Mouse (Mus musculus) neutrophil, adult 5-6 weeks (primary cell): Measurements from ENCODE around the gene Ssh1. TPM values are rescaled to one million over a fixed set of nuclear protein-coding genes. Genes with fewer than 3 reads are reported as not detected.

ENCODE experiments used
- ATAC-seq: fragments of 151-379, 151-347 bp; 2 replicates; pipeline ENCODE4 v1.8.0; 2017; ENCODE audit warnings: mild to moderate bottlenecking, moderate TSS enrichment; ENCODE audit not compliant: insufficient number of reproducible peaks, poor library complexity, low FRiP score, severe bottlenecking; ENCODE audit errors: extremely low read depth
- total RNA-seq: library from RNA; stranded (forward); fragments of 200-1000 nt; gene quantifications from 2 replicates; pipeline ENCODE4 v1.2.3, GENCODE M21; 2017

The Ssh1 gene
- total RNA-seq, 1 experiment from 2014 or later = 20.4 TPM

DNA sequence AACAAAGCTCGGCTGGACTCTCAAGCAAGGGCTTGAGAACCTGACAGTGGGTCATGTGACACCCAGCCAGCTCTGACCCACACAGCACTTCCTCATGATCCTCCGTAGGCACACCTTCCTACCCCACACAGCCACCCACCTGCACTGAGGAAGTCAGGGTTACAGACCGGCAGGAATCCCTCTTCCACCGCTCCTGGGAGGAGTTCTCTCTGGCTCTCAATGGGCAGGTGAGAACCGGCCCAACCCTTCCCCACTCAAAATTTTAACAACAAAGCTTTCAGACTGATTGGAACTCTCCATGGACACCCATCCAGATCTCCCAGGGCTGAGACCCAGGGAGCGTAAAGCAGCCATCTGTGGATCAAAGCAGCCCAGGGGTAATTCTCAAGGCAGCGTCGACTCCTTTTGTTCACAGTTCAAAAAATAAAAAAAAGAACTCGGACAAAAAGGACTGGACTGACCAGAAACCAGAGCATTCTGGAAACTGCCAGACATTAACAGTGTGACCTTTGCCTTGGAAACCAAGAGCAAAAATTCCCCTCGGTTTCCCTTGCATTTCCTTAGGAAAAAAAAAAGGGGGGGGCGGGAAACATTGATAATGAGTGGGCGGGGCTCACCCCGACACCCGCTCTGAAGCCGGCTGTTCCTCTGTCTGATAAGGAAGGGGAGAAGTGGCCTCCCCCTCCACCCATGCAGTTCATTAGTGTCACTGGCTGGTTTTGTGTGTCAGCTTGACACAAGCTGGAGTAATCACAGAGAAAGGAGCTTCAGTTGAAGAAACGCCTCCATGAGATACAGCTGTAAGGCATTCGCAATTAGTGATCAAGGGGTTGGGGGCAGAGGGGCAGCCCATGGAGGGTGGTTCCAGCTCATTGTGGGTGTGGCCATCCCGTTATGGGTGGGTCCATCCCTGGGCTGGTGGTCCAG is 20.8 kb downstream of the Ssh1 start:
- no peak for ATAC-seq

DNA sequence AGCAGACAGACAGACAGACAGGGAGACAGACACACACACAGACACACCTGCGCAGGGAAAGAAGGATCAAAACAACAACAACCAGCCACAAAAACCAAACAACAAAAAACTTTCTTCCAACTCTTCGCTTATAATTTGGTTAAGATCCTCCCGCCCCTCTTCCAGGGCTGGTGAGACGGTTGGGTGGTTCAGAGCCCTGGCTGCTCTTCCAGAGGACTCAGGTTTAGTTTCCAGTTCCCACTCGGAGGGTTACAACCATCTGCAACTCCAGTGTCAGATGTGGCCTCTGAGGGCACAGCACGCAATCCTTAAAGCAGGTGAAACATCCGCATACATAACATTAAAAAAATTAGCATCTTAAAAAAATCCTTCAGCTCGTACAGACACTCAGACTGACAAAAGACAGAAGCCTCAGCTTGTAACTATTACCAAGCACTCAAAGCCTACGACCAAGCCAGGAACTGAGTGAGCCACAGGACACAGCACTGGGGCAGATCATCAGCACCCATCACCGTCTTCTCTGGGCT is 22.2 kb downstream of the Ssh1 start:
- ATAC-seq = no peak

DNA sequence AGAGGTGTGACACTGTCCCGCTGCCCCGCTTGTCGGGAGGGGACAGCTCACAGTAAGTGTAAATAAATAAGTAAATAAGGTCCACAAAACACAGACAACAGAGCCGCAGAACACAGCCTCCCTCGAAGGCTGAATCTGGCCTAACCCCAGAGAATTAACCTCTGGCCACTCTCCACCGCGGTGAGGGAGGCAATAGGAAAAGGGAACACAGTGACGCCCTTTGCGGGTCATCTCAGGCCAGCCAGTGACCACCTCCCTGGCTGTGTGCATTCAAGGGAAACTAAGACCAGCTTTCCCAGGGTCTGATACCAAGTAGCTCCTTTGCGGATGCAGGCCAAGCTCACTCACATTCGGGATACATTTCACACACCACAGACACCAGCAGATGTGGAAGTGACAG is 25.3 kb downstream of the Ssh1 start:
- no peak for ATAC-seq

DNA sequence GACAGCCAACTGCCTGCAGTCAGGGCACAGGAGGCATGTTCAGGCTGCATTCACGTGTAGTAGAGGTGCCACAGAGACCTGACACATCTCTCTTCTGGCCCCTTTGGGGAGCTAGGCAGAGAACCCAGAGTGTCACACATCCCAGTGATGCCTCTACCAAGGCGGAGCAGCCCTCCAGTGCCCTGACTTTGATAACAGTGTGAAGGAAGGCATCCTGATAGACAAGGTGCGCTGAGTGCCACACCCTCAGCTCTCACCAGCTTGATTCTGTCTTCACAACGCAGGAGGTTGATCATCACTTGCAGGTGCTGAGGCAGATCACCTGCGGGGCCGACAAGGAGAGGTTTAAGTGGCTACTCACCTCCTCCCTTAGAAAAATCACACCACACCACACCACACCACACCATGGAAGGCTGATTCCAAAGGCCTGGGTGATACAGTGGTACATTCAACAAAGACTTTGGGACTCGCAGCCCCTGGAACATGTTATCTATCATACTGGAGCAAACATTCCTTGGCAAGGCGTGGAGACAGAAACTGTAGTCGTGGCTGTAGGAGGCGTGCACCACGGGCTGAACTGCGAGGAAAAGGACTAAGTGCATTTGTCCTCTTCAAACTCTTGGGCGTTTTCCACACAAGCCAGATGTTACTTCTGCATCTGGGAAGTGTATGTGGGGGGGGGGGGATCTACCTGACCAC is 27.1 kb downstream of the Ssh1 start:
- ATAC-seq = no peak

DNA sequence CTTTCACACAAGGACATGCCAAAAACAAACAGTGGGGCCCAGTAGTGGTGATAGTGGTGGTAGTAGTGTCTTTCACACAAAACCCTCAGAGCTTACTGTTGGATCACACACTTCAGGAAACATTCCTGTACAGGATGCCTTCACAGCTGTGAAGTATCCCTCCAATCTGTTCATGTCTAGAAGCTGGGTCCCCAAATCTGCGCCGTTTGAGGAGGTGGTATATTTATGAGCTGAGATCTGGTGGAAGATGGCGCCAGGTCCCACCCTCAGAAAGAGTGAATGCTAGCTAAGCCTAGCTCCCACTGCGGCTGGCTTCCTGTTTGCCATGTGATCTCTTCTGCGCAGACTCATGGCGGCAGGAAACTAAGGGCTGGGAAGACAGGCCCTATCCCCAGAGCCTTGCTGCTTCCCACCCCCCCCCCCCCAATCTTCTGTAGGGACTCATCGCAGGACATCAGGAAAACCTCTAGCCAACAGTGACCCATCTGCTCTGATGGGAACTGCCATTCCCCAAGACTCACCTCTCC is 28.0 kb downstream of the Ssh1 start:
- no peak for ATAC-seq

DNA sequence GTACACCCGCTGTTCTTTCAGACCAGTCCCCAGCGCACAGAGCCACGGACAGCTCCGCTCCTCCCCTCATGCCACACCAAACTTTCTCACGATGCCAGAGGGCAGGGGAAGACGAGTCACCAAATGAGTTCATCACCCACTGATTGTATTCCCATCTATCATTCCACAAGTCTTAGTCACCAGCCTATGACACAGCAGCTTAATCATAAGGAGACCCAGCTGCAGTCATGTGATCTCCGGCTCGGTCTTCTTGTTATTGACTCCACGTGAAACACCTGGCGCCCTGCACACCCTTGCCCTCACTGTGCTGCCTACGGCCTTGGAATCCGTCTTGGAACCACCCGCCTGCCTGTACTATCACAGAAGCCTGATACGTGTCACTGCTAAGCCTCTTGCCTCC is 28.7 kb downstream of the Ssh1 start:
- ATAC-seq = no peak

DNA sequence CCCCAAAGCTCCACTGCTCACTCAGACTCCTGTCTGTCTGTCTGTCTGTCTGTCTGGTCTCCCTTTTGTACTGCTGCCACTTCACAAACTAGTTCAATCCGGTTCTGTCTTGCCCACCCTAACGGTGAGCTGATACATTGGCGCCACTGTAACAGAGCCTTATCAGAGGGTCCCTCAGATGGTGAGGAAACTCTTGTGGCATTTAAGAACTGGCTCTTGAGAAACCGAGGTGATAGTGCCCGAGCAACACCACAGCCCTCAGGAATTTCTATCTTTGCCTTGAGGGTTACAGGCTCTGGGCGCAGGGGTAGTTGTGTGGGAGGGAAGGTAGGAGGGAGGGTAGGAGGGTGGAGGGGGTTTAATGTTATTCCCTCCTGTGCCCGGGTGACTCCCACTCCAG is 31.9 kb downstream of the Ssh1 start:
- ATAC-seq = no peak

DNA sequence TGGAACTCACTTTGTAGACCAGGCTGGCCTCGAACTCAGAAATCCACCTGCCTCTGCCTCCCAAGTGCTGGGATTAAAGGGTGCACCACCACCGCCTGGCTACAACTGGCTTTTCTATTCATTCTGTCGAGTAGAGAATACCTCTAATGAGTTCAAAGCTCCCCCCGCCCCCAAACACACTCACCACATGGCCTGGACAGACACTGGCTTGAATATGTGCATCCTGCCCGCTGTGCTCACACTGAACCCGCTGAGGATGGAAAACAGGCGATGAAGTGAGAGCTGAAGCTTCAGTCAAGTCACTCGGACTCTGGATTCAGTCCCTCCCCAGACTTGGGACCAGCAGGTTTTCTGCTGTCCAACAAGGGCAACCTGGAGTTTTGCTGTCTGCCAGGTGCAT is 33.3 kb downstream of the Ssh1 start:
- ATAC-seq = no peak

DNA sequence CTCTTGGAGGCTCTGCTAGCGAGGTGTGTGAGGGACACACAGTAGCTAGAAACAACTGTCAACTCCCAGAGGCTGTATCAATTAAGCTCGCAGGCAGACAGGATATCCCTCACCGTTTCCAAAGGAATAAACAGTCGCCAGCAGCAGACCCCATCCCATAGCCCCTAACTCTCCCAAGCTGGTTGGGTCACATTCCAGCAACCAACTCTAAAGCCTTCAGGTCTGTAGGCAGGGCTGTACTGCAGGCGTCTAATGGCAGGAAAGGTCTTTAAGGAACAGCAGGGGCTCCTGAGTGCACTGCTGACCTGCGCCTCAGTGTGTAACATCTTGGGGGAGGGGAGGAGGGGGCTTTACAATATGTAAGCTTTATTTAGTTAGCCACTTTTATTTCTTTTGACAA is 34.7 kb downstream of the Ssh1 start:
- no peak for ATAC-seq

DNA sequence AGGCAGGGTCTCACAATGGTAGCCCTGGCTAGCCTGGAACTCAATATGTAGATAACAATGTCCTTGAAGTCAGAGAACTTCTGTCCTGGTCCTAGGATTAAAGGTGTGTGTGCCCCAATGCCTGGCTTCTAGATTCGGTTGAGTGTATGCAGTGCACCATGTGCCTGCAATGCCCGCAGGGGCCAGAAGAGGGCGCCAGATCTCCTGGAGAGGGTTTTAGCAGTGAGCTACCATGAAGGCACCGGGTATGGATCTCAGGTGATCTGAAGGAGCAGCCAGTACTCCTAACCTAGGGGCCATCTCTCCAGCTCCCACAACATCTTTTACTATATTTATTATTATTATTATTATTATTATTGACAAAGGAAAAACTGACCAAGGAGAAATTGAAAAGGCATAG is 37.2 kb downstream of the Ssh1 start:
- ATAC-seq = peak; percentile 50

DNA sequence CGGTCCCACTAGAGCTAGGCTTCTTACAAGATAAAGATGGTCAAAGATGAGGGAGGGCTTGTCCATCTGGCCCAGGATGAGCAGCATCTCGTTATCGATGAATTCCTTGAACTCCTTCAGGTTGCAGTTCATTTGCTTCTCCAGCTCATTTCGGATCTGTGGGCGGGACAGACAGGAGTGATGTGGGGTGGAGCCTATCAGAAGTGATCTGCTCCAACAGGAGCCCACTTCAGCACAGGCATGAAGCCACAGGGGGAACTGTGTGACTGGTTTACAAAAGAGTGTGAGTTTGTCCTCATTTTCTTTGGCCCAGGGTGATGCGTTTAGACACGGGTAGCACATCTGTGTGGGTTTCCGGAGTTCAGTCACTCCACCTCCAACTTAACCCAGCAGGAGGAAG is 38.0 kb downstream of the Ssh1 start:
- no peak for ATAC-seq

DNA sequence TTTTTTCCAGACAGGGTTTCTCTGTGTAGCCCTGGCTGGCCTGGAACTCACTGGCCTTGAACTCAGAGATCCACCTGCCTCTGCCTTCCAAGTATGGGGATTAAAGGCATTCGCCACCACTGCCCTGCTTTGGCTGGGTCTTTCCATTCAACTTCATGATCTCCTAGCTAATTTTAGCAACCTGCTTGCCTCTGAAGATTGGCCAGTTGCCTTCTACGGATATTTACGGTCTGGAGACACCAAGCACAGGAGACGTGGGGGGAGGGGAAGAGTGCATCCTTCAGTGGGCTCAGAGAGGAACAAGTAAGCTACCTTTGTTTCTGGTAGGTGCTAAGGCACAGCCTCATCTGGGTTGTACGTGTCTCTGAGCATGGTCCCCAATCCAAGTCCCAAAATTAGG is 38.4 kb downstream of the Ssh1 start:
- ATAC-seq = no peak

DNA sequence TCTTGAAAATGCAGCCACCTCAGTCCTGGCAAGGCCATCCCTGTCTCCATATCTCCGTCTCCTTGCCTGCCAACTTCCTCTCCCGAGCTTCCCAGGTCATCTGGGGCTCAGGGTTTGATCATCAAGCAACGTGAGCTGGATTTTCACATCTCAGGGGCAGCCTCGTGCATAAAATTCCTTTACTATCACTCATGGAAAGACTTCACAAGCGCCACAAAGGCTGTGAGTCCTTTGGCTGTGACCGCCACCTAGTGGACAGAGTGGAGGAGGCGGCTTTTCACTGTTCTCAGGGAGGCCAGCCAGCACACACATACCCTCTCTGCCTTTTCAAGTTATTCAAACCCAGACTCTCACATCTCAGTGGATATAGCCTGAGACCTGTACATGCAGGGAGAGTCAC is 39.3 kb downstream of the Ssh1 start:
- ATAC-seq = peak; percentile 68; the same call in 1 of the 2 replicates

DNA sequence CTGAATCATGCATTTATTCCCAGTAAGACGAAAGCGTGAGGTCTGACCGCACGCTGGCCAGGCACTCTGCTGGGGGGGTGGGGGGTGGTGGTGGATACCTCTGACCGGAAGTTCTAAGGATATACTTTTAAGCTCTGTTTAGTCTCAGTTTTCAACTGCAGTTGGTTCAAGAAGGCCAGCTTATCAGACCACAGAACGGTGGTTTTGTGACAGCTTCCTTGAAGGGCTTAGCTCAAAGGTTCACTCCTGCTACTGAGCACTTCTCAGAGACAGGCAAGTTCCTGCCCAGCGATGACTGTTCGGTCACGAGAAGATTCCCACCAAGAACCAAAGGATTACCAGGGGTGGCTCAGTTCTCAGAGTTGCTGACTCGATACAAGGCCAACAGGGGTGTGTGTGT is 41.2 kb downstream of the Ssh1 start:
- no peak for ATAC-seq

DNA sequence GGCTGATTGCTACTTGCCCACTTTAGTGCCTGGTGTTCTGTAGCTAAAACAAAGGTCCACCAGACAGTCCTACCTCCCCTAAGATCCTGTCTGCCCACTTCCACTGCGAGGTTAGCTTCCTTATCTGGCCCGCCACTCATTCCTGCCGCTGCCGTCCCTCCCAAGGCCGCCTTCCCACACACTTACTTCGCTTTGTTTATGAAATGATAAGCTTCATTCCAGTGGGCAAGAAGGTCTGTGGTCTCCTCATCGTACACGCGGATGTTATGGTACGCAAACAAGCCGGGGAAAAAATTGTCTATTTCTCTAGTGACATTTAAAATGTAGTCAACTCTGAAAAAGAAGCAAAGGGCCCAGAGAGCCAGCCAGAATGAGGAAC is 42.0 kb downstream of the Ssh1 start:
- ATAC-seq = no peak

DNA sequence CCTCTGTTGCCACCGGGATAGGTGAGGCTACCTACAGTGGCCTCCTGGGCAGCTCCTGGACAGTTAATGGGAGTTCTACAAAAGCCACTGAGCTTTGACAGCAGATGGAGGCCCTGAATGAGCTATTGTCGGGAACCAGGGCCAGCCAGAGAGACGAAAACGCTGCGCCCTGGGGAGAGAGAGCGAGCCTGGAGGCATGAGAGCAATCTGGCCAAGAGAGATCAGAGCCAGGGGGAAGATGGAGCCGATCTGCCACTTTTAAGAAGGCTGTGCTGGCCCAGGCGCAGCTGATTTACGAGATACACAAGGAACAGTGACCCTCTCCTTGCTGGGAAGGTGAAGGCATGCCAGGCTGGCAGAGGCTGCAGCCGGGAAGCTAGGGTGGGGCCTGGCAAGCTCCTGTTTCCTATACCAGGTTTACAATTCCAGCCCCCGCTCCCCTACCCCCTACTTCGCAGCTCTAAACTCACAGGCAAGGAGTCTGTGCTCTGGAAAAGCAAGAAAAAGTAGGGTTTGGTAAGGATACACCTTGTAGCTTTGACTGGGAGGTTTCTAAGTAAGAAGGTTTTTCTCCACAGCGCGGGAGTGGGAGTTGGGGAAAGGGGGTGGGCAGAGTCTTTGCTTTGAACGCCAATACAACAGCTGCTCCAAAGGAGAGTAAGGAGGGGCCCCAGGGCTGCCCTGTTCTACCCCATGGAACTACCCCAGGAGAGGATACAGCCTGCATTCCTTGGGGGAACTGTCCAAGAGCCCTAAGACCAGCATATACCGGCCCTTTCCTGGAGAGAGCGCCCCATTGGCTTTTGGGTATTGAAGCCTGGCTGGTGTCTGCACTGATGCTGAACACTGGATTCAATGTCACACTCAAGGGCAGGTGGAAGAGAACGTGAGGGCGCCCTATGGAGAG is 42.7 kb downstream of the Ssh1 start:
- no peak for ATAC-seq

DNA sequence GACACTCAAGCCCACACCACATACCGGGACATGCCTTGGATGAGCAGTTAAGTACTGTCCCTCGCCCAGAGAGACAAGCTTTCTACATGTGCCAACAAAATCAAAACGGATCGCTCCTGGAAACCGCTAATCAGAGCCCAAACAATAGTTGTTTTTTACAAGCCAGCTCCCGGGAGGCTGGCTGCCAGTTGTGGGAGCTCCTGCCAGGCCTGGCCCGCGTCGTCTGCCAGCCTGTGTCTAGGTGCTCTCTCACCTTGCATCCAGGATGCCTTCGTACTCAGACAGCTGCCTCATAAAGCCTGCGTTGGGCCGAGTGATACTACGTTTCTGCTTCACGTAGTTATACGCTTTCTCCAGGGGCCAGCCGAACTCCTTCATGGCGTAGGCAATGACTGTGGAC is 43.6 kb downstream of the Ssh1 start:
- no peak for ATAC-seq

DNA sequence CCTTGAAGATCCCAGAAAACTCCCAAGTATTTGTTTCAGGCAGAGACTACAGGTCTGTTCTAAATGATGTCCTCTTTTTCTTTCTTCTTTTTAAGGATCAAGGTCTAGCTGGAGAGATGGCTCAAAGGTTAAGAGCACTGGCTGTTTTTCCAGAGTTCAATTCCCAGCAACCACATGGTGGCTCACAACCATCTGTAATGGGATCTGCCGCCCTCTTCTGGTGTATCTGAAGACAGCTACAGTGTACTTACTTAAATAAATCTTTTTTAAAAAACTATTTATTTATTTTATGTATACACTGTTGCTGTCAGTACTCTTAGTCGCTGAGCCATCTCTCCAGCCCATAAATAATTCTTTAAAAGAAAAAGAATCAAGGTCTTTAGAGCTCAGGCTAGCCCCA is 46.4 kb downstream of the Ssh1 start:
- ATAC-seq = no peak

DNA sequence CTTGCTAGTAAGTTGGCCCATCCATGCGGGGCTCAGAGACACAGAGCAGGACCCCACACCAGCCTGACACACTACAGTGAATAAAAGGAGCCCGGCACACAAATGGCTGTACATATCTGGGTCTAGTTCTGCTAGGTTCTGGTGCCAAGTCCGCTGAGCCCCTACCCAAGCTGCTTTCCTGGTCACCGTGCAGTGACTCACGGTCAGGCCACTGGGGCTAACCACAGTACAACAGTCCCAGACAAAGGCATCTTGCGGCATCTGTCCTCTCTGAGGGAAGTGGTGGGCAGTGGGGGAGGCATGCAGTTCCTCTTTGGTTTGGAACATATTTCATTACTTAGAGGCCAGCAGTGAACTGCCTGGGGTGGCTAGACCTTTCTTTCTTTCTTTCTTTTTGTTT is 48.6 kb downstream of the Ssh1 start:
- ATAC-seq = peak; percentile 89
